Mouse (Mus musculus) left cerebral cortex, postnatal 25 days (tissue): ENCODE measurements around the gene Traf3ip3. TPM values are rescaled to one million over a fixed set of nuclear protein-coding genes. Genes with fewer than 3 reads are reported as not detected.

Experiments
- DNase-seq, 2 experiments: peaks; one replicate each; pipeline ENCODE4 v3.0.0; 2022; ENCODE audit warnings: low spot score in 2 of 2, mixed read lengths in 1 of 2
- intact Hi-C: fragments of 180-260 bp; cut with DNase I; formaldehyde crosslinking; loops from one replicate; pipeline ENCODE4 v1.15.1; 2025
- total RNA-seq, 2 experiments: library from RNA; stranded (reverse); gene quantifications; 2 replicates each; pipeline ENCODE4 v1.2.3; 2021

Gene Traf3ip3
- total RNA-seq, 2 experiments from 2014 or later, result 1.0 to 3.1 TPM

DNA sequence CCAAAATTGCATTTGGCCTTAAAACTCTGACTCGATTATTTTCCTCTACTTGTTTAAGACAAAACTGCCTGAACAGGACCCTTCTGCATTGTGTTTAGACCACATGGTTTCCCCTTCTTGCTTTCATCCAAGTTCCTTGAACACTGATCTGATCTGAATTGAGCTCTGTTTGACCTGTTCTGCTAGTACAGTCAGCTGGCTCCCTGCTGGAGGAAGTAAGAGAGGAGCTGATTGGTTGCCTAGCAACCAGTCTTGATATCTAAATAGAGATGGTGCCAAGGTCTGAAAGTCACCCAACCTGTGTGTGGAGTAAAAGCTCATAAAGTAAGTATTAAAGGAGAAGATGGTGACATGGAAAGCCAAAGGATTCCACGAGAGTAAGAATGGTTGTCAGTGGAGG lies 31.6 kb downstream of the Traf3ip3 start:
- intact Hi-C loops, result no loop called here
- DNase-seq, result no peak

DNA sequence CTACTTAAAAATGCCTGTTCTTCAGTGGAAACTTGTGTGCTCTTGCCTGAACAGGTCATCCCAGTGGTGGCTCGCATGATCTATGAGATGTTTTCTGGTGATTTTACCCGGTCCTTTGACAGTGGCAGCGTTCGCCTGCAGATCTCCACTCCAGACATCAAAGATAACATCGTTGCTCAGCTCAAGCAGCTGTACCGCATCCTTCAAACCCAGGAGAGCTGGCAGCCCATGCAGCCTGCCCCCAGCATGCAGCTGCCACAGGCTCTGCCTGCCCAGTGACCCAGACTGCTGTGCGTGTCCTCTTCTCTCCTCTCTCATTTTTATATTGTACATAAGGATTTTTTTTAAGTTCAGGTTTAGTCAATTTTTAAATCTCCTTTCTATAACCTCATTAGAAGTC lies 32.3 kb downstream of the Traf3ip3 start:
- intact Hi-C loops, result no loop called here
- no peak for DNase-seq

DNA sequence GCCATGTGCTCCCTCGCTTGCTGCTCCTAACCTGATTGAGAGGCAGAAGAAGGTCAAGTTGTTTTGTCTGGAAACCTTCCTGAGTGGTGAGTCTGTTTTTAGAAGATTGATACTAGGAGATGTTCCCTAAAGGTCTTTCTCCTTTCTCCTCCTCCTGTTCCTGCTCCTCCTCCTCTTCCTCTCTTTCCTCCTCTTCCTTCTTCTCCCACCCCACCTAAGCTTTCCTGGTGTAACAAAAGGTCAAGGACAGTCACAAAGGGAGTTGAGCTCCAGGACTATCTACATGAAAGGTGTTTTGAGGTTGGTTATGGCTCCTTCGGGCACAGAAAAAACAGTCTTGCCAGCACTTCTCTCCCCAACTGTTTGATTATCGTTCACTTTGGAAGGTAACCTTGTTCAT lies 33.8 kb downstream of the Traf3ip3 start, which contains the start of gene A130010J15Rik:
Gene A130010J15Rik (plus strand): TSS at position 301 of the 400 bp plus-strand sequence.
- intact Hi-C loops, result no loop called here

DNA sequence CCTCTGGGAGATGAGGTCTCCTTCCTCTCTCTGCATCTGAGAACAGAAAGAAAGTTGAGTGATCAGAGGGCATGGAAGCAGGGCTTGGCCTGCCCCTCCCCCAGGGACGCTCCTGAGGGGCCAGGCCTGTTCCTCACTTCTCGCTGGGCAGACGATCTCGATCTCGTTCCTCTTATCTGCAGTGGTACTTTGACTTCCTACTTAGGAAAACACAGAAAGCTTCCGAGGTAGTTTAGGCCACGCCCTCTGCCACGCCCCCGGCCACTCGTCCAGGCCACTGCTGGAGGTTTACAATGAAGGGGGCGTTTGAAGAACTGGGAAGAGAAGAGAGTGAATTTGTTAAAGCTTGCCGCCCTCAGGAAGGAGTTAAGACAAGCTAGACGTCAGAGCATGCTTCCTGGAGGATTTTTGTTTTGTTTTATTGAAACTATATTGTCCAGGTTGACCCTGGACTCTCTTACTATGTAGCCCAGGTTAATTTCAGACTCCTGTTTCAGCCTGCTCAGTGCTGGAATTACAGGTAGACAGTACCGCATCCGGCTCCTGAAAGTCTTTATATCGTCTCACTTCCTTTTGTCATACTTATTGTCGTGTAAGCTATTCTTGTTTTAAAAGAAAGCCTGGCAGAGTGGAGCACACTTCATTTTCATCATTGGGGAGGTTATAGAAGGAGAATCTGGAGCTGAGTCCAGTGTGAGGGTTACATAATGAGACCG lies 41.0 kb downstream of the Traf3ip3 start:
- DNase-seq, result peak in 1 of 2 experiments; percentile 23
- intact Hi-C loops, result no loop called here

More for the DNA sequence above, 33.8 kb downstream of the Traf3ip3 start, which contains the start of gene A130010J15Rik:
- no peak for DNase-seq

GRCm38 (mm10) chr1:193159613-193160012 lies 41.9 kb downstream of the Traf3ip3 start:
- no peak for DNase-seq
- intact Hi-C loops, result no loop called here

DNA sequence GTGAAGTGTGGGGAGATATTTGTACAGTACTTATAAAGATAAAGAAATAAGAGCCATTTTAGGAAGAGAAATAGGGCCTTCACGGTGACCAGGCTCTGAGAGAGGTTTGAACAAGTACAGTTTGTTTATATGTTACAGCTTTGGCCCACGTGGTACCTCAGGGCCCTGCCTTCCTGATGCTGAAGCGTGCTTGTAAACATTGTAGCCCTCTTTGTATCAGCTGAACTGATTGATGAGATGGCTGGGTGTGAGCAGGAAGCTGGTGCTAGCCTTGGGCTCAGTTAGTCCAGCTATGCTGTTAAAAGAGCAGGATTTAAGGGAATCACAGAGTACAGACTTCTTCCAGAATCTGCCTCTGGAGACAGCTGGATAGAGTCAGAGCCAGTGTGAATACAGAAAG lies 42.3 kb downstream of the Traf3ip3 start:
- intact Hi-C loops, result no loop called here
- DNase-seq, result no peak

DNA sequence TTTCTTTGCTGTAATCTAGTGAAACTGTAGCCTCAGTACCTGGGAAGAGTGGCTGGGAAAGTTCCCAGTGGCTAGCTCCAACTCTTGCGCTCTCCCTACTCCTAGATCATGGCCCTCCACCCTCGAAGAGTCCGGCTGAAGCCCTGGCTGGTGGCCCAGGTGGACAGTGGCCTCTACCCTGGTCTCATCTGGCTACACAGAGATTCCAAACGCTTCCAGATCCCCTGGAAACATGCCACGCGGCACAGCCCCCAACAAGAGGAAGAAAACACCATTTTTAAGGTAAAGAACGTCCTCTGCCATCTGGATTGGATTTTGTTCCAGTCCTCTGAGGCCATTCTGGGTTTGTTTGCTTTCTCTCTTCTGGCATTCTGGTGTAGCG lies 44.4 kb downstream of the Traf3ip3 start:
- DNase-seq, result no peak
- intact Hi-C loops, result no loop called here

DNA sequence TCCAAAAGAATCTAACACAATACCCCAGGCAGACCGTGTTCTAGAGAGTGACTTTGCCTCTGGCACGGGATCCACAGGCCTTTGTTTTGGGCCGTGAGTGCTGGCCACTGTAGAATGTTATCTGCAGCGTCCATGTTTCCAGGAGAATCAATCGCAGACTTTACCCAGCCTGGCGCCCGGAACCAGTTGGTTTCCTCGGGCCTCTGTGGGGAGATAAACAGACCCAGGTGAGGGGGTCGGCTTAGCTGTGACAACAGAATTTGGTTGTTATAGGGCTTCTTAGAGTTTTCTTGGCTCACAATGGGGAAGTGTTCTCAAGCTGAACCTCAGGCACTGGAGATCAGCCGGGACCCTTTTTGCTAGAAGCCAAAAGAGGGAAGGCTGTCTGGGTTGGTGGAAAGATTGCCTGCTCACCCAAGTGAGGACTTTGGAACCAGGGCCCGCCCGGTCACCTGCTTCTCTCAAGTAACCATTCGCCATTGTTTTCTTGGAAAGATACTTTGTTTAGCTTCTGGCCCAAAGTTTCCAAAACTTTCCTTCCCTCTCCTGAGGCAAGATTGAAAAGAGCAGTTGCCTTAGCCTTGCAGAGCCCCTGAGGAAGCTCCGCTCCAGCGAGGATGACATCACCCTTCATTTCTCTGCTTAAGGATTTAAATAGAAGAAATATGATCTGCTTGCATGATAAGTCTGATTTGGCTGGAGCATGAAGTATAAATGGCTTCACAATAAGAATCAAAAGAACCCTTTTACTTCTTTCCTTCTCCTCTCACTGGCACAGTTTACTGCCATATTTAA lies 45.0 kb downstream of the Traf3ip3 start:
- DNase-seq, result no peak
- intact Hi-C loops, result no loop called here

- intact Hi-C loops, result no loop called here
- DNase-seq, result no peak
Observed at GRCm38 (mm10) chr1:193153561-193153960, 47.9 kb downstream of the Traf3ip3 start.

DNA sequence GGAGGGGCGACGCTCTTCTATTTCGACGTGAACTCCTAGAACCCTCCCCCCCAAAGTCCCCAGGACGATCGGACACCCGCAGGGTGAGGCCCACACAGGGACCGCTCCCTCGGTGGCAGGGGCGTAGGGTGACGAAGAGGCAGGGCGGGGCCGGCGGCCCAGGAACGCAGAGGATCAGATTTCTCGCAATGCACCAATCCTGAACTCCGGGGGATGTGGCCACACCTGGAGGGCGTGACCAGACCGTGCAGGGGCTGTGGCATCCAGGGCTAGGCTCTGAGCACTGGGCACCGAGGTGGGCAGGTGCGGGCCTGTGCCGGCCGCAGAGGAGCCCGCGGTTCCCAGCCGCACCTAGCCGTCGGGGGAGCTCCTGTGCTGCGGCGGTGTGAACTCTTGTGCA lies 48.6 kb downstream of the Traf3ip3 start, which contains the start of gene Irf6:
Gene Irf6 (plus strand): TSS at position 240 of the 400 bp plus-strand sequence.
- intact Hi-C loops, result no loop called here

DNA sequence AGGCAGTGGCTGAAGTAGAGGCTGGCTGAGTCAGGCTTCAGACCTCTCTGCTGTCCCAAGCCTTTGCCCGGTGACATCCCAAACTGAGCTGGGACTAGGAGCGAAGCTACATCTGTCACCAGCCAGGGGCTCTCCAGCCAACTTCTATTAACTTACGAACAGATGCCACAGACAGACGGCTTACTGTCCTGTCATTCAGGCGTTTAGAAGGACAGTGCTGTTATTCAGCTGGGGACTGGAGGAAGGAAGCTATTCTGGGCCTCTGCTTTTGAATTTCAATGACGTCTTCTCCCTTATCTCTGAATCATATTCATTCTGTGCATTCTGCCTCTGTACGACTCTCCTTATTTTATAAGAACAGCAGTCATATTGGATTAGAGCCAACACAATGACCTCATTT lies 50.4 kb downstream of the Traf3ip3 start:
- intact Hi-C loops, result no loop called here
- peak in 1 of 2 experiments; percentile 49 for DNase-seq

More for the DNA sequence above, 48.6 kb downstream of the Traf3ip3 start, which contains the start of gene Irf6:
- DNase-seq, result no peak

GRCm38 (mm10) chr1:193149231-193149630 lies 52.3 kb downstream of the Traf3ip3 start:
- DNase-seq, result no peak
- intact Hi-C loops, result no loop called here

DNA sequence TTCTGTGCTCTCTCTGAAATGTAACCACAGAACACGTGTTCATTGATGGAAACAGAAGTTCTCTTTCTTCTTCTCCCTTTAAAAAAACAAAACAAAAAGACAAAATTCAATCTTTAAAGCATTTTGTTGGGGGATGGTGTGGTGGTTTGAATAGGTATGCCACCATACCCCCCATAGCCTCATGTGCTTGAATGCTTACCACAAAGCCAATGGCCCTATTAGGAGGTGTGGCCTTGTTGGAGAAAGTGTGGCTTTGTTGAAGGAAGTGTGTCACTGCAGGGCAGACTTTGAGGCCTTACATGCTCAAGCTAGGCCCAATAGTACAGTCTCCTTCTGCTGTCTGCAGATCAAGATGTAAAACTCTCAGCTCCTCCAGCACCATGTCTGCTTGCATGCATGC lies 55.1 kb downstream of the Traf3ip3 start:
- intact Hi-C loops, result no loop called here
- DNase-seq, result no peak

DNA sequence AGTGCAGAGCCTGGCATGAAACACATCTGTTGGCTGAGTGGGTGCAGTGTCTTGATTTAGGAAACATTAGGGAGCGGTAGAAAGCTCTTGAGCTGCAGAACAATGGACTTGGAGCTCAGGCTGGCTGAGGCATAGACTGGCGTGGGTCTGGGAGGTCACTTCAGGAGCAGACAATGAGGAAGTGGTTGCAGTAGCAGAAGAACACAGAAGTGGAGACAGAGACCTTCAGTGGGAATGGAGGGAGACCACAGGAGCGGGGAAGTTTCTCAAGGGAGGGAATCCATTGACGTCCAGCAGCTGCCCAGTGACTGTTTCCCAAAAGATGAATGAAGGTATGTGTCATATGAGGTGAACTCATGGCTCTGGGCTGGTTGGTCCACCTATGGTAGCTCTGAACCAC lies 56.4 kb downstream of the Traf3ip3 start:
- intact Hi-C loops, result no loop called here
- no peak for DNase-seq

DNA sequence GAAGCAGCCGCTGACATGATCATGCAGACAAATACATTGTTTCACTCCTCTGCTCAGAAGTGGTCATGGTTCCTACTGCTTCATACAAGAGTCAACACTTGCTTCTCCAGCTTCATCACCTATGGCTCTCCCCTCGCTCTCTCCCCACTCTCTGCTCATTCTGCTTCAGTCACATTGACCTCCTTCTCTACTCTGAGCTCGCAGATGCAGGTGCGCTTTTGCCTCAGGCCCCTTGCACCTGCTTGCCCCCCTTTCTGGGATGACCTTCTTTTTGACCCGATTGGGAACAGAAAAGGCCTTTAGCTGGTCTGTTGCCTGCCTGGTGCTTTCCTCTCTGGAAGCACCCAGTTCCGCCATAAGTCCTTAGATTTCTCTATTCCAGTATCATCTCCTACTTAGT lies 57.0 kb downstream of the Traf3ip3 start:
- no peak for DNase-seq
- intact Hi-C loops, result no loop called here

GRCm38 (mm10) chr1:193142517-193143062 lies 58.9 kb downstream of the Traf3ip3 start:
- DNase-seq, result no peak
- intact Hi-C loops, result no loop called here

GRCm38 (mm10) chr1:193141118-193141517 lies 60.4 kb downstream of the Traf3ip3 start:
- DNase-seq, result no peak
- intact Hi-C loops, result no loop called here

DNA sequence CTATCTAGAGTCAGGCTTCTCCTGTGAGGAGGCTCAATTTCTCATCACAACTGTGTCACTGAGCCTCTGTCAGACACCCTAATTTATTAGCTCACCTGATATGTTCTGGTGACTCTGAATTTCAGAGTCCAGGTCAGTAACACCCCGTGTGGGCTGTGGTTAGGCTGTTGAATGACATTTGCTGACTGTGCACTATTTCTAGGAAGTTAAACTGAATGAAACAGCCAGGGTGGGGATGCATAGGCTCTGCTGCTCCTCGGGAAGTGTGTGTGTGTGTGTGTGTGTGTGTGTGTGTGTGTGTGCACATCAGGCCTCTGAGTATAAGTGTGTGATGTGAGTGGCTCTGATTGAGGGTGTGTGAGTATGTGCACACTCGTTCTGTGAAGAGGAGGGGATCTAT lies 62.8 kb downstream of the Traf3ip3 start:
- intact Hi-C loops, result no loop called here
- DNase-seq, result no peak

DNA sequence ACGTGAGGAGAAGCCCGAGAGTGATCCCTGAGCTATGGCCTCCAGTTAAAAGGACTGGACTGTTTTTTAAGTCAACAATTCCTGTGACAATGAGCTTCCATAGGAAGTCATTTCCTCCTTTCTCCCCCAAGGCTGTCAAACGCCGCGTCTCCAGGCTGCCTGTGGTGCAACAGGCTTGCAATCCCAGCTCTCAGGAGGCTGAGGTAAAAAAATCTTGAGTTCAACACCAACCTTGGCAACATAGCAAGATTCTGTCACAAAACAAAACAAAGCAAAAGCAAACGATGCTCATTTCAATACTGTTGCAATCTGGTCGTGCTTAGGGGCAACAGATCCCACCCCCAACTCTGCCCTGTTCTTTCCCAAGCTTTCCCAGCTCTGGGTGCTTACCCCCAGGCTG lies 63.4 kb downstream of the Traf3ip3 start:
- no peak for DNase-seq
- intact Hi-C loops, result no loop called here

DNA sequence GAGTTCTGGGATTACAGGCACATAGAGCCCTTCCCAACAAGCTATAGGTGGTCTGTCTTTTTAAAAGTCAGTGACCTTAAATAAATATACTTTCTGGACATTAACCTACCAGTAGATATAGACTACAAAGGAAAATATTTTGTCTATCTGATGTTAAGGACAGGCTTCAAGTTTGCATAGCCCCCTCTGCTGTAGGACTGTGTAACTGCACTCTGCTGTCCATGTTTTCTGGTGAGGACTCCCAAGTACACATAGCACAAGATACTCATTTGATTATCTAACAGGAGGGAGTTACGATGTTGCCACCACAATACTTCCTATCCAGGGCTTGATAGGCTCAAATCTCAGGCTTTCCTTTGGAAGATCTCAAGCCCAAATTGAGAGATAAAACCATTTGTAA lies 67.8 kb downstream of the Traf3ip3 start:
- intact Hi-C loops, result no loop called here
- DNase-seq, result no peak

DNA sequence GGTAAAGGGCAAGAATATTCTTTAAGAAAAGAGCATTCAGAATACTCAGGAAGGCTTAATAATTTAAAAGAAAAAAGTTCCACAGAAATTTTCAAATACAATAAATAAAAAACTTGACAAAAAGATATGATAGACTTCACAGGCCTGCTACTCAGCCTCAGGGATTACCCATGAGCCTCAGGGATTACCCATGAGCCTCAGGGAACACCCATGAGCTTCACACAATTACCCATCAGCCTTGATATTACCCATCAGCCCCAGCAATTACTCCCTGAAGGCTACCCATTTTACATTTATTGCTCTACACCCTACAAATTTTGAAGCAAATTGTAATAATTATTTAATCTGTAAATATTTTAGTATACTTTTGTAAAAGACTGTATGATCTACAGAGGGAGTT lies 69.1 kb downstream of the Traf3ip3 start:
- intact Hi-C loops, result no loop called here
- DNase-seq, result no peak
